Mouse (Mus musculus) embryonic facial prominence, embryonic 15.5 days (tissue): ENCODE results near the gene Kcnh3. TPM values are rescaled to one million over a fixed set of nuclear protein-coding genes. Genes with fewer than 3 reads are reported as not detected.
"Not testable (repeated sequence)": the region's sequence is repeated elsewhere in the genome, so short reads cannot be mapped to it uniquely, and the experiment has no call there.

ENCODE experiments used
- ATAC-seq: fragments of 200-750 bp; cut with Nextera tagmentation; 2 replicates; pipeline ENCODE4 v1.8.0; 2017; ENCODE audit warnings: low read depth, moderate TSS enrichment; ENCODE audit not compliant: insufficient number of reproducible peaks, low FRiP score, low TSS enrichment
- H3K27ac ChIP-seq: fragments of 300-500 bp; sonication (generic); replicated peaks from 2 replicates; pipeline ENCODE4 v1.5.1; 2015; ENCODE audit warnings: mild to moderate bottlenecking, inconsistent platforms
- H3K27me3 ChIP-seq: fragments of 300-500 bp; sonication (generic); 2 replicates; pipeline ENCODE4 v1.6.1; 2015; ENCODE audit warnings: inconsistent platforms
- H3K36me3 ChIP-seq: fragments of 300-500 bp; sonication (generic); 2 replicates; pipeline ENCODE4 v1.6.1; 2015; ENCODE audit warnings: mild to moderate bottlenecking, inconsistent platforms
- H3K4me1 ChIP-seq: fragments of 300-500 bp; sonication (generic); 2 replicates; pipeline ENCODE4 v1.6.1; 2015; ENCODE audit warnings: inconsistent platforms
- H3K4me2 ChIP-seq: fragments of 300-500 bp; sonication (generic); replicated peaks from 2 replicates; pipeline ENCODE4 v1.6.1; 2015; ENCODE audit warnings: mild to moderate bottlenecking, inconsistent platforms
- H3K4me3 ChIP-seq: fragments of 300-500 bp; sonication (generic); replicated peaks from 2 replicates; pipeline ENCODE4 v1.5.1; 2015; ENCODE audit warnings: mild to moderate bottlenecking, inconsistent platforms
- H3K9ac ChIP-seq: fragments of 300-500 bp; sonication (generic); 2 replicates; pipeline ENCODE4 v1.6.1; 2015; ENCODE audit warnings: inconsistent platforms
- H3K9me3 ChIP-seq: fragments of 300-500 bp; sonication (generic); replicated peaks from 2 replicates; pipeline ENCODE4 v1.6.1; 2016; ENCODE audit warnings: inconsistent platforms
- WGBS: fragments of 180-500 bp; shearing (Covaris S2); methylation state at CpG from one replicate; pipeline ENCODE4 v1.1.7; 2015; 5-methylcytosine and 5-hydroxymethylcytosine counted together
- polyA plus RNA-seq: library from polyadenylated mRNA; unstranded; fragments of >200 nt; fragmentation: Nextera tagmentation; extraction: Ambion mirVana; gene quantifications from 2 replicates; pipeline ENCODE4 v1.2.1, GENCODE M21; 2015

The Kcnh3 gene
- polyA plus RNA-seq, 1 experiment from 2014 or later, result 2.2 TPM

DNA sequence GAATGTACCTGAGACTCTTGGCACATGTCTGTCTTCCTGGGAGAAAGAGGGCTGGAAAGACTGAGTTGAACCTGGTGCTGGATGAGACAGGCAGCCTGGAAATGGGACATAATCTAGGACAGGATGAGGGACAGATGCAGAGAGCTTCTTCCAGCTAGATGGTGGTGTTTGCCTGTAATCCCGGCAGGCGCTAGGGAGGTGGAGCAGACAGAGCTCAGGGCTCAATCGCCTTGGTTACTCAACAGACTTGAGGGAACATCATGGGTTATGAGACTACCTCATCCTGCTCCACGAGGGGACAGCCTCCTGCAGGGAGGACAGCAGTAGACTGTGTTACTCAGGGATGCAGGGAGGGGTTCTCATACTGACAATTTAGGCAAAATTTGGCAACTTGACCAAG is 16.6 kb downstream of the Kcnh3 start:
- Histone ChIP-seq H3K4me2 (no peak overlapping the region), H3K36me3 (peaks cover 50% of the 10 kb centered on the region), H3K27me3 (no peaks in the 10 kb centered on the region), H3K9me3 (no peaks in the 10 kb centered on the region), H3K4me1 (peaks cover 6% of the 10 kb centered on the region; the same call in 1 of the 2 replicates), H3K9ac (no peak overlapping the region), H3K4me3 (no peak overlapping the region), H3K27ac (no peak overlapping the region)
- no peak for ATAC-seq
- 63% methylated on average over 4 of the region's 4 CpGs for WGBS

GRCm38 (mm10) chr15:99242045-99242444 is 17.4 kb downstream of the Kcnh3 start:
- Histone ChIP-seq H3K9me3 (no peaks in the 10 kb centered on the region), H3K27me3 (no peaks in the 10 kb centered on the region), H3K4me3 (no peak overlapping the region), H3K4me1 (peaks cover 6% of the 10 kb centered on the region; the same call in 1 of the 2 replicates), H3K27ac (no peak overlapping the region), H3K36me3 (peaks cover 57% of the 10 kb centered on the region), H3K4me2 (no peak overlapping the region), H3K9ac (no peak overlapping the region)
- 84% methylated on average over 10 of the region's 10 CpGs for WGBS
- ATAC-seq, result no peak

- H3K9ac ChIP-seq, H3K4me3 ChIP-seq, H3K27ac ChIP-seq, ATAC-seq, H3K9me3 ChIP-seq, H3K27me3 ChIP-seq, H3K4me2 ChIP-seq: not testable (repeated sequence)
- WGBS, result 78% methylated on average over 6 of the region's 6 CpGs
- peaks cover 65% of the 10 kb centered on the region for H3K36me3 ChIP-seq
- peaks cover 13% of the 10 kb centered on the region; the same call in 1 of the 2 replicates for H3K4me1 ChIP-seq
These were observed 22.1 kb downstream of the Kcnh3 start for GRCm38 (mm10) chr15:99246736-99247135.

GRCm38 (mm10) chr15:99248972-99249371 is 24.3 kb downstream of the Kcnh3 start:
- H3K27ac ChIP-seq, result no peak overlapping the region
- peaks cover 45% of the 10 kb centered on the region for H3K36me3 ChIP-seq
- peaks cover 16% of the 10 kb centered on the region; the same call in 1 of the 2 replicates for H3K4me1 ChIP-seq
- WGBS, result 81% methylated on average over 9 of the region's 9 CpGs
- no peak overlapping the region for H3K9ac ChIP-seq
- ATAC-seq, result no peak
- H3K4me2 ChIP-seq, result no peak overlapping the region
- H3K4me3 ChIP-seq, result no peak overlapping the region
- H3K9me3 ChIP-seq, result no peaks in the 10 kb centered on the region
- H3K27me3 ChIP-seq, result no peaks in the 10 kb centered on the region

DNA sequence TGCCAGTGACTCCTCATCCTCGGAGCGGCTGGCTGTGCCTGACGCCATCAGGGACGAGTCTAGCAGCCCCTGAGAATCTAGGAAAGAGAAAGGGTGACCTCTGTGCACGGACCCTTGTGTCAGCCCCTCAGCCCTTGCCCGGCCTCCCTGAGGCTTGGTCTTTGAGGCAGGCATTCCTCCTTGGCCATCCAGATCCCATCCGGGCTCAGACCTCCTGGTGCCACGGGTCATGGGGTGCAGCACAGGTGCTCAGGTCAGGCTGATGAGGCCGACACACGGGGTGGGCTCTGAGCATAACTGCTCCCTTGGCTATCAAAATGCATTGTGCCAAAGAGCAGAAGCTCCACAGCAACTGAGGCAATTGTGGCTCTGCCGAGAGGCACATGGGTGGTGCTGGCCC is 25.3 kb downstream of the Kcnh3 start:
- H3K4me2 ChIP-seq, result no peak overlapping the region
- no peak for ATAC-seq
- H3K36me3 ChIP-seq, result peaks cover 36% of the 10 kb centered on the region
- no peak overlapping the region for H3K27ac ChIP-seq
- H3K9me3 ChIP-seq, result no peaks in the 10 kb centered on the region
- H3K4me3 ChIP-seq, result no peak overlapping the region
- no peak overlapping the region for H3K9ac ChIP-seq
- WGBS, result 88% methylated on average over 11 of the region's 11 CpGs
- H3K4me1 ChIP-seq, result peaks cover 16% of the 10 kb centered on the region; the same call in 1 of the 2 replicates
- no peaks in the 10 kb centered on the region for H3K27me3 ChIP-seq

DNA sequence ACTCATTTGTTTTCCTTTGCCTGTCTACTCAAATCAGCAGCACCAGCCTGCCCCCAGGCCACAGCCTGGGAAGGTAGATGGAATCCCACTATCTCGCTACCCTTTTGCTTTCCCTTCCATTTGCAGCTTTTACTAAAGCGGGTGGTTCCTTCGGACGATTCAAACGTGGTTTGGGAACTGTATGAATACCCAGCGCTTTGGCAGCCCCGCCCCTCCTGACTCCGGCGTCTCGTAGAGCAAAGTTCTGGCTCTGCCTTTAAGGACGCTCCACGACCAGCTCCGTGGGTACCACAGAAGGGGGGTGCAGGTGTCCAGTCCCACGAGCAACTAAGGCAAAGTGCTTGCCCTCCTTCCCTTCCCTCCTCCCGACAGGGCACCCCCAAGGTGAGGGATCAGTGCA is 26.4 kb downstream of the Kcnh3 start:
- peaks cover 25% of the 10 kb centered on the region for H3K36me3 ChIP-seq
- not testable (repeated sequence) for ATAC-seq

GRCm38 (mm10) chr15:99251626-99252380 is 27.1 kb downstream of the Kcnh3 start, which contains the start of gene Mcrs1:
Mcrs1 (minus strand) TSS chr15:99251961.
- peaks cover 16% of the 10 kb centered on the region; the same call in 1 of the 2 replicates for H3K4me1 ChIP-seq
- peak within 1 kb of the TSS; percentile 62 for H3K9ac ChIP-seq
- no peaks in the 10 kb centered on the region for H3K27me3 ChIP-seq
- WGBS, result under 1% methylated on average over 52 of the region's 52 CpGs
- H3K36me3 ChIP-seq, result peaks cover 18% of the 10 kb centered on the region
- H3K4me3 ChIP-seq, result peak within 1 kb of the TSS; percentile 74
- H3K4me2 ChIP-seq, result peak within 1 kb of the TSS; percentile 70
- H3K9me3 ChIP-seq, result no peaks in the 10 kb centered on the region
- peak within 1 kb of the TSS; percentile 99 for H3K27ac ChIP-seq
- ATAC-seq, result peak; percentile 94

More for the DNA sequence above, 26.4 kb downstream of the Kcnh3 start:
- H3K9ac ChIP-seq, result peak overlapping the region; percentile 24; the same call in 1 of the 2 replicates
- not testable (repeated sequence) for H3K9me3 ChIP-seq, H3K27me3 ChIP-seq
- peak overlapping the region; percentile 74 for H3K4me3 ChIP-seq
- H3K27ac ChIP-seq, result peak overlapping the region; percentile 58; the same call in 1 of the 2 replicates
- under 1% methylated on average over 14 of the region's 15 CpGs for WGBS
- H3K4me1 ChIP-seq, result peaks cover 16% of the 10 kb centered on the region; the same call in 1 of the 2 replicates
- H3K4me2 ChIP-seq, result peak overlapping the region; percentile 70

GRCm38 (mm10) chr15:99252381-99253174 is 27.9 kb downstream of the Kcnh3 start:
- WGBS, result 3% methylated on average over 22 of the region's 22 CpGs
- peaks cover 10% of the 10 kb centered on the region for H3K36me3 ChIP-seq
- peak overlapping the region; percentile 74 for H3K4me3 ChIP-seq
- peak overlapping the region; percentile 62 for H3K9ac ChIP-seq
- no peaks in the 10 kb centered on the region for H3K27me3 ChIP-seq
- no peaks in the 10 kb centered on the region for H3K9me3 ChIP-seq
- H3K4me2 ChIP-seq, result peak overlapping the region; percentile 70
- ATAC-seq, result peak; percentile 67
- H3K4me1 ChIP-seq, result peaks cover 16% of the 10 kb centered on the region; the same call in 1 of the 2 replicates
- H3K27ac ChIP-seq, result peak overlapping the region; percentile 99

- H3K27ac ChIP-seq, result peak overlapping the region; percentile 99
- not testable (repeated sequence) for ATAC-seq
These were observed 28.5 kb downstream of the Kcnh3 start for GRCm38 (mm10) chr15:99253175-99253479.

GRCm38 (mm10) chr15:99253772-99254171 is 29.1 kb downstream of the Kcnh3 start:
- no peak overlapping the region for H3K4me3 ChIP-seq
- H3K4me2 ChIP-seq, result no peak overlapping the region
- no peaks in the 10 kb centered on the region for H3K27me3 ChIP-seq
- ATAC-seq, result no peak
- H3K36me3 ChIP-seq, result no peaks in the 10 kb centered on the region
- H3K9me3 ChIP-seq, result no peaks in the 10 kb centered on the region
- H3K9ac ChIP-seq, result no peak overlapping the region
- H3K27ac ChIP-seq, result no peak overlapping the region
- 85% methylated on average over 6 of the region's 6 CpGs for WGBS
- H3K4me1 ChIP-seq, result peaks cover 16% of the 10 kb centered on the region; the same call in 1 of the 2 replicates

More at GRCm38 (mm10) chr15:99253175-99253479, 28.5 kb downstream of the Kcnh3 start:
- H3K36me3 ChIP-seq, H3K9me3 ChIP-seq, H3K9ac ChIP-seq, H3K27me3 ChIP-seq: not testable (repeated sequence)
- peak overlapping the region; percentile 70; the same call in 1 of the 2 replicates for H3K4me2 ChIP-seq
- 43% methylated on average over 2 of the region's 2 CpGs for WGBS
- H3K4me3 ChIP-seq, result peak overlapping the region; percentile 74; the same call in 1 of the 2 replicates
- H3K4me1 ChIP-seq, result peaks cover 16% of the 10 kb centered on the region; the same call in 1 of the 2 replicates

DNA sequence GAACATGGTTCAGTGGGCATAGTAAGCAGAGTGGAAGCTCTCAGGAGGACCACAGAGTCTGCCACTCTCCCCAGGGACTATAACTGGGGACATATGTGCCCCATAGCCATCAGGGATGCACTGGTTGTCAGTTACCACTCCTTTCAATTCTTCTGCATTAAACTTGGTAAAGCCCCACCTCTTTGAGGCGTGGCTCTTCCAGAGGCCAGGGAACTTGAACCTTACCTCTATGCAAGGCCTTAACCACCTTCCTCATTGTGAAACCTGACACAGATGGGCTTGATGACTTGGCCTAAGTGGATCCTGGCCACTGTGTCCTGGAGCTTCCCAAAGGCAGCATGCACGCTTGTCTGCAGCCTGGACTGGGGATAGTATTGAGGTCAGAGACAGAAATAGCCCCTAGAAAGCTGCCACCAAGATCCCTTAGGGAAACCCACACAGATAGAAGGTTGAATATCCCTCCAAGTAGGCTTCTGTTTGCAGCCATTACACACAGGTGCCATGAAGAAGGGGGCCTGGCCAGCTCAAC is 29.9 kb downstream of the Kcnh3 start:
- no peak for ATAC-seq
- WGBS, result 77% methylated on average over 2 of the region's 2 CpGs
- H3K27ac ChIP-seq, result no peak overlapping the region

More for the DNA sequence above, 29.9 kb downstream of the Kcnh3 start:
- no peak overlapping the region for H3K9ac ChIP-seq
- no peaks in the 10 kb centered on the region for H3K9me3 ChIP-seq
- H3K4me2 ChIP-seq, result no peak overlapping the region
- H3K4me3 ChIP-seq, result no peak overlapping the region
- H3K27me3 ChIP-seq, result no peaks in the 10 kb centered on the region
- no peaks in the 10 kb centered on the region for H3K36me3 ChIP-seq
- peaks cover 19% of the 10 kb centered on the region; the same call in 1 of the 2 replicates for H3K4me1 ChIP-seq
